Mouse (Mus musculus): ENCODE results near the gene Ankdd1a.

- no peak for TF ChIP-seq CTCF (IDR thresholded peaks at IDR 0.05; ENCODE audit: low read depth)
- TF ChIP-seq EP300 (optimal IDR thresholded peaks at IDR 0.05): no peak
These were observed 57.4 kb downstream of the Ankdd1a start for GRCm38 (mm10) chr9:65462544-65462943.

Measured in stomach, postnatal 0 days (tissue).